Mouse (Mus musculus): Measurements from ENCODE around the gene Syt8.

DNA sequence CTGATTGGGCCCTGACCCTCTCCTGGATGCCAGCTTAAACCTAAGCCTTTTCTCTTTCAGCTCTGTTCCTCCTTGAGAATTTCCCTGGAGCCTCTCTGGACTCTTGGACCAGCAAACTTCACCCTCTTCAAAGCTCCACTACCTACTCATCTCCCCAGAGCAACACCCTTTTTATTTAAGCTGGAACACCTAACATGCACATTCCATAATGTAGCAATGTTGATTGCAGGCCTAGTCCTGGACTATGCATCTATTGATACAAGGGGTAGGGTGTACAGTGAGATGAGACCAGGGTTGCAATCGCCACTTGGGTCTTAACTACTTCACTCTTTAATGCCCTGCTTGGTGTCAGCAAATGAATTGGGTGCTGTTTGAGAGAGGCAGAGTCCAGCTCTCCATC lies 46.5 kb upstream of the Syt8 start:
- TF ChIP-seq CTCF (IDR thresholded peaks at IDR 0.05) (no peak), POLR2A (IDR thresholded peaks at IDR 0.05; ENCODE audit: insufficient read depth, low read depth, low read length) (no peak)
